Mouse (Mus musculus) forebrain, embryonic 16.5 days (tissue): ENCODE results near the gene Aspdh. TPM values are rescaled to one million over a fixed set of nuclear protein-coding genes. Genes with fewer than 3 reads are reported as not detected.

Experiments used
- ATAC-seq: fragments of 200-750 bp; cut with Nextera tagmentation; 2 replicates; pipeline ENCODE4 v1.8.0; 2017; ENCODE audit warnings: mild to moderate bottlenecking, moderate library complexity
- H3K27ac ChIP-seq: fragments of 300-500 bp; sonication (generic); 2 replicates; pipeline ENCODE4 v1.5.1; 2014; ENCODE audit warnings: low read length, control low read depth
- H3K27me3 ChIP-seq: fragments of 300-500 bp; sonication (generic); replicated peaks from 2 replicates; pipeline ENCODE4 v1.6.1; 2014; ENCODE audit warnings: low read length; ENCODE audit not compliant: control insufficient read depth, insufficient read depth
- H3K36me3 ChIP-seq: fragments of 300-500 bp; sonication (generic); 2 replicates; pipeline ENCODE4 v1.6.1; 2014; ENCODE audit not compliant: control insufficient read depth, insufficient read depth
- H3K4me1 ChIP-seq: fragments of 300-500 bp; sonication (generic); replicated peaks from 2 replicates; pipeline ENCODE4 v1.6.1; 2014; ENCODE audit warnings: low read length; ENCODE audit not compliant: control insufficient read depth, insufficient read depth
- H3K4me2 ChIP-seq: fragments of 300-500 bp; sonication (generic); 2 replicates; pipeline ENCODE4 v1.6.1; 2014; ENCODE audit warnings: mild to moderate bottlenecking, low read length, control low read depth
- H3K4me3 ChIP-seq: fragments of 300-500 bp; sonication (generic); replicated peaks from 2 replicates; pipeline ENCODE4 v1.5.1; 2014; ENCODE audit warnings: mild to moderate bottlenecking, low read length, control low read depth
- H3K9ac ChIP-seq: fragments of 300-500 bp; sonication (generic); replicated peaks from 2 replicates; pipeline ENCODE4 v1.6.1; 2014; ENCODE audit warnings: low read depth, low read length, control low read depth
- H3K9me3 ChIP-seq: fragments of 300-500 bp; sonication (generic); 2 replicates; pipeline ENCODE4 v1.6.1; 2016; ENCODE audit warnings: low read length; ENCODE audit not compliant: control insufficient read depth
- WGBS: fragments of 180-500 bp; shearing (Covaris S2); extraction: QIAGEN DNeasy Blood & Tissue Kit; methylation state at CpG from one replicate; pipeline ENCODE4 v1.1.7; 2014; 5-methylcytosine and 5-hydroxymethylcytosine counted together
- polyA plus RNA-seq: library from polyadenylated mRNA; unstranded; fragments of >200 nt; fragmentation: Nextera tagmentation; extraction: Ambion mirVana; gene quantifications from 2 replicates; pipeline ENCODE4 v1.2.1, GENCODE M21; 2015

The Aspdh gene
- polyA plus RNA-seq, 1 experiment from 2014 or later, result 3.7 TPM

DNA sequence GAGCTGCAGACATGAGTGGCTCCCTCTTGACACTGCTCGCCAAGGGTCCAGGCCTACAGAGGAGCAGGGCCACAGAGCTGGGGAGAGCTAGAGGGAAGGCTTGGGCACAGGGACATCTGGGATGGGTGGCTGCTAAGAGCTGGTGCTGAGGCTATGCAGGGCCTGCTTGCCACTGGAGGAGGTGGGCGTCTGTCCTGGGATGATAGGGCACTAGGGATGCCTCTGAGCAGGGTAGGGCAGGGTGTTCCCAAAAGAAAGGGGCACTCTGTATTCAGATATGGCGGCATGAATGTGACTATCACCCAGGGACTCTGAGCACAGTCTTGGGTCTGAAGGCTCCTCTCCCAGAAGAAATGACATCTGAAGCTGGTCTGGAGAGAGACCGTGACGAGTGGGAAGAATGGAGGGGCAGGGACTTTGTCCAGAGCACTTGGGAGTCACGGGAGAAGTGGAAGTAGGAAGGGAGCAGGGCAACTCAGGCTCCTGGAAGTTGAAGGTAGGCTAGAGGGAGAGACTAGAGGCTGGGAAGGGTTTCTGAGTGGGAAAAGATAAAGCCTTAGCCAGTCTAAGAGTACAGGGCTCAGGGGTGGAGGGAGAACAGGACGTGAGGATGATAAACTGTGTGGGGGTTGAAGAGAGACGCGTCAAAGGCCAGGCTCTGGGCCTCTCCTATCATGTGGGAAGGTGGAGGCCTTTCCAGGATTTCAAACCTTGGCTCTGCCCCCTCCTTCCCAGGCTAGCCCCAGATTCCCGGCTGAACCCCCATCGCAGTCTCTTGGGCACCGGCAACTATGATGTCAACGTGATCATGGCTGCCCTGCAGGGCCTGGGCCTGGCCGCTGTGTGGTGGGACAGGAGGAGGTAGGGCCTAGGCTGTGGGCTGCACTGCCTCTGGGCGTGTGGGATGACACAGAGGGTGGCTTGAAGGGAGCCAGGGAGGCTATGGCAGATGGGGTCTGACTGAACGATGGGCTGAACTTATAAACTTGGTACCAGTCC lies 4.8 kb downstream of the Aspdh start:
- ATAC-seq, result no peak
- H3K27ac ChIP-seq, result no peak overlapping the region; the same call in 1 of the 2 replicates
- H3K9me3 ChIP-seq, result no peaks in the 10 kb centered on the region
- 89% methylated on average over 16 of the region's 16 CpGs for WGBS
- H3K9ac ChIP-seq, result no peak overlapping the region
- H3K27me3 ChIP-seq, result no peaks in the 10 kb centered on the region
- H3K4me3 ChIP-seq, result no peak overlapping the region
- no peaks in the 10 kb centered on the region for H3K36me3 ChIP-seq
- H3K4me1 ChIP-seq, result peaks cover 39% of the 10 kb centered on the region
- no peak overlapping the region for H3K4me2 ChIP-seq

DNA sequence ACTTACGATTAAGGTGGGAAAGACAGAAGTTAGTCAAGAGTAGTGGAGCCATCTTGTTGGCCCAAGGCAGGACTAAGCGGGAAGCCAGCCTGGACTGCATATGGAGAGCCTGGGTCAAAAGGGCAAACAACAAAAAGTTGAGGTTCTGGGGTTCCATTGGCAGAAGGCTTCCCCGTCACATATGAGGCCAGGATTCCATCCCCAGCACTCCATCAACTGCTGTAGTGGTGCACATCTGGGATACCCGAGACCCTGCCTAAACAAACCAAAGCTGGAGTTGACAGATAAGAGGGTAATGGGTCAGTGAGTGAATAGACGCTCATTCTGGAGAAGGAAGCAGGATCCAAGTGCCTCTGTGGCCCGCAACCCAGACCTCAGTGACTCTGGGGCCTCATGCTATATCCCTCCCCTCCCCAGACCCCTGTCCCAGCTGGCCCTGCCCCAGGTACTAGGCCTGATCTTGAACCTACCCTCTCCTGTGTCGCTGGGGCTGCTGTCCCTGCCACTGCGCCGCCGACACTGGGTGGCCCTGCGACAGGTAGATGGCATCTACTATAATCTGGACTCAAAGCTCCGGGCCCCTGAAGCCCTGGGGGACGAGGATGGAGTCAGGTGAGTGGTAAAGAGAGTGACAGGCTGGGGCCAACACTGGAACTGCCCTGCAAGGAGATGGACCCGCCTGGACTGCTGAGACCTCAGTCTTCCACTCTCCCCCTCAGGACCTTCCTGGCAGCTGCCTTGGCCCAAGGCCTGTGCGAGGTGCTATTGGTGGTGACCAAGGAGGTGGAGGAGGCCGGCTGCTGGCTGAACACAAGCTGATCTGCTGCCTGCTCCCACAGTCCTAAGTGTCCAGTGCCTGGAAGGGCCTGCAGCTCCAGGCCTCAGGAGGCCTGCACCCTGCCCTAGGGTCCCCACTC lies 5.8 kb downstream of the Aspdh start:
- H3K4me3 ChIP-seq, result no peak overlapping the region
- no peaks in the 10 kb centered on the region for H3K9me3 ChIP-seq
- no peak for ATAC-seq
- H3K36me3 ChIP-seq, result no peaks in the 10 kb centered on the region
- no peak overlapping the region for H3K27ac ChIP-seq
- WGBS, result 83% methylated on average over 16 of the region's 16 CpGs
- H3K4me2 ChIP-seq, result no peak overlapping the region
- no peaks in the 10 kb centered on the region for H3K27me3 ChIP-seq
- no peak overlapping the region for H3K9ac ChIP-seq
- peaks cover 38% of the 10 kb centered on the region for H3K4me1 ChIP-seq

DNA sequence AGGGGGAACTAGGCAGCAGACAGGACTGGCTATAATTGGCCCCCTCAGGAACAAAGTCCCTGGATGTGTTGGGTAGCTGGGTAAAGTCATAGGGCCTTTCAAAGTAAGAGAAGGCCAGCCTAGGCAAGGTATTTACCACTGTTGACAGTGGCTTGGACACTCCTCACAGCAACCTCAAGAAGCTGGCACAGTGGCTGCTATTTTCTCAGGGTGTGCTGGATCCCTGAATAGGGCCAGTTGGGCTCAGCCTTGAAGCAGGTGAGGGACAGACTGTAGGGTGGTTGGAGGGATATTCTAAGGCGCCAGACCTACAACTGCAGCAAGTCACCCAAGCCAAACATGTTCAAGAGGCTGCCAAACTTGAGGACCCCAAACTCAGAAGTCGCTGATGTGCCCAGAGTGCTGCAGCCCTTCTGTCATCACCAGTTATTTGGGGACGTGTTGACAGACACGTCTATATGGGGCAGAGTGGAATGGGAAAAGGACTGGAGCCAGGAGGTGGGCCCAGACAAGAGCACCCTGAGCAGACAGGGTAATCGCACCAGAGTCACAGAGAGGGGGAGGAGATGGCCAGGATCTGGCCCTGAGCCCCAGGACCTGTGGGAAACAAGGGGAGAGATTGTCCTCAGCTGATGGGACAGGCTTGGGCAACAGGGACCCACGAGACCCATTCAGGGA lies 6.8 kb downstream of the Aspdh start:
- peaks cover 38% of the 10 kb centered on the region for H3K4me1 ChIP-seq
- H3K27ac ChIP-seq, result no peak overlapping the region
- 44% methylated on average over 6 of the region's 6 CpGs for WGBS
- no peak overlapping the region for H3K9ac ChIP-seq
- no peaks in the 10 kb centered on the region for H3K9me3 ChIP-seq
- H3K36me3 ChIP-seq, result no peaks in the 10 kb centered on the region
- no peak overlapping the region for H3K4me3 ChIP-seq
- ATAC-seq, result no peak
- no peak overlapping the region for H3K4me2 ChIP-seq
- no peaks in the 10 kb centered on the region for H3K27me3 ChIP-seq

DNA sequence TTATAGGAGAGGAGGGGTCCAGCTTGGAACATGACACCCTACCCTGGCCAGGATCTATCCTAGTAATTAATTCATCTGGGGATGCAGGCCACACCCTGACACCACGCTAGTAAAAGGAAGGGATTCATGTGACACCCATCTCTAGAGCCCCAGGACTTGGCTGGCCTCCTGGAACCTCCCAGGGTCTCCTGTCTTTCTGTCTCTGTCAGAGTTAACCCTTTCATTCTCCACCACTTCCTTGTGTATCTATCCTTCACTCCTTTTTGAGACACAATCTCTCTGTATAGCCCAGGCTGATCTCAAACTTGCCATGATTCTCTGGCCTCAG lies 7.3 kb downstream of the Aspdh start:
- Histone ChIP-seq H3K36me3 (no peaks in the 10 kb centered on the region), H3K4me1 (peaks cover 36% of the 10 kb centered on the region), H3K4me3 (no peak overlapping the region), H3K27me3 (no peaks in the 10 kb centered on the region), H3K9ac (no peak overlapping the region), H3K4me2 (no peak overlapping the region), H3K27ac (no peak overlapping the region), H3K9me3 (no peaks in the 10 kb centered on the region)
- 27% methylated on average over 1 of the region's 1 CpGs for WGBS
- no peak for ATAC-seq

DNA sequence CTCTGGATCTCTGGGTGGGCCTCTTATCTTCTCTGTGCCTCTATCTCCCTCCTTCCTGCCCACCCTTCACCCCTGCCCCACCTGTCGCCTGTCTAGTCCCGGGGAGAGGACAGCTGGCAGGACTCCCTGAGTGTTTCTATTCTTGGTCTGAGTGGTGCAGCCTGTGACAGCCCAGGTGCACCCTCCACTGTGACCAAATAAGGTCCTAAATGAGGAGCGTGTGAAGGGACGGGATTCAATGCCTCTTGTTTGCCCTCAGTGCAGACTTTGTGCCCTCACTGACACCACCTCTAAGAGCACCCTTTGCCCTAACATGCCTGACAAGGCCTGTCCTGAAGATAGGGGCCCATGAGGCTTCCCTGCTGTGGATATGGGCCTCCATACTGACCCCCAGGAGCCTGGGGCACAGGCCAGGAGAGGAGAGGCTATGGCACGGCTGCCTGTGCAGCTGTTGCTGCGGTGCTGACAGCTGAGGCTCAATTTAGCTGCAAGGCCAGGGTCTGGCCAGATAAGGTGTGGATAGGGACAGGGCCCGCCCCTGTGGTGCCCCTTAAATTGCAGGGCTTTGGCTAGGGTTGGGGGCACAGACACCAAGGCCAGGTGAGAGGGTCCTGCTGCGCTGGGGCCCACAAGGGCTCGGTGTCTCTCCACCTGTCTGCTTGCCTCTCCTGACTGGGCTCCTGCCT lies 7.9 kb downstream of the Aspdh start:
- H3K4me3 ChIP-seq, result no peak overlapping the region
- H3K4me1 ChIP-seq, result peaks cover 34% of the 10 kb centered on the region
- no peaks in the 10 kb centered on the region for H3K9me3 ChIP-seq
- WGBS, result 57% methylated on average over 9 of the region's 9 CpGs
- peaks cover 2% of the 10 kb centered on the region; the same call in 1 of the 2 replicates for H3K27me3 ChIP-seq
- H3K4me2 ChIP-seq, result no peak overlapping the region
- ATAC-seq, result no peak
- no peaks in the 10 kb centered on the region for H3K36me3 ChIP-seq
- H3K27ac ChIP-seq, result no peak overlapping the region
- no peak overlapping the region for H3K9ac ChIP-seq

DNA sequence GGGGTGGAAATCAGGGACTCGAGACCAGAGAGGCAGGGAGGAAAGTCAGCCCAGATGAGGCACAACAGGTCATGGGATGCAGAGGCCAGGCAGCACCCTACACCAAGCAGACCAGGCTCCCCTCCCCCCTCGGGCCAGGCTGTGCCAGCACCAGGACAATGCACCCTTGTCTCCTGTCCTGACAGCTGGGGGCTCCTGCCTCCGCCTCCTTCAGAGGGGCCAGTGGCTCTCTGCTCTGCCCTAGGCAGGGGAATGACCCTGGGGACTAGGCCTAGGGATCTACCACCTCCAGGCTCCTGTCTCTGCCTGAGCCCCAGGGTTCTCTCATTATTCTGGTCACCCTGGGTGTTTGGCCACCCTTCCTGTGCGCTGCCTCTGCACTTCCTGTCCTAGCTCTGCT lies 9.2 kb downstream of the Aspdh start:
- H3K36me3 ChIP-seq, result no peaks in the 10 kb centered on the region
- no peaks in the 10 kb centered on the region for H3K9me3 ChIP-seq
- WGBS, result 4% methylated on average over 4 of the region's 4 CpGs
- H3K4me2 ChIP-seq, result no peak overlapping the region
- no peak overlapping the region; the same call in 1 of the 2 replicates for H3K27ac ChIP-seq
- H3K4me3 ChIP-seq, result no peak overlapping the region
- H3K27me3 ChIP-seq, result peaks cover 2% of the 10 kb centered on the region; the same call in 1 of the 2 replicates
- peak overlapping the region; percentile 42 for H3K9ac ChIP-seq
- ATAC-seq, result peak; percentile 75
- H3K4me1 ChIP-seq, result peaks cover 23% of the 10 kb centered on the region

DNA sequence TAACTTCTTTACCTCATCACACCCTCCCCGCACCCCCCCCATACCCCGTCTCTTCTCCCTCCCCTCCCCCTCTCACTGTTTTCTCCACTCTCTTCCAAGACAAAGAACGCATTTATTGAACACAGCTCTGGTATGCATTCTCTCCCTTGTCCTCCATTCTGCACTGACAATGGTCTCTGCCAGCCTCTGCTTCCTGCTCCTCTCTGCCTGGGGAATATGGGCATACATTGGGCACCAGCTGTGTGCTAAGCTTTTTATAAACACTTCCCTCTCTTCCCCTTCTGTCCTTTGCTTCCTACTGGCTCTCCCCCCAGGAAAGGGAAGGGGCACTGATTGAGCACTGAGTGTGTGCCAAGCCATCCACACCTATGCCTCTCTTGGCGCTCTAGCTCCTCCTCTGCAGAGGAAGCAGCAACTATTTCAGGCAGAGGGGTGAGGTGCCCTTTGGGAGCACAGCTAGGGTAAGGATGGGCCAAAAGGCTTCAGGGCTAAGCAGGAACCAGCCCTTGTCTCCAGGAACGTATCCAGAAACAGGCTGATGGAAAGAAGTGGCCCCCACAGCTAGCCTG lies 9.9 kb downstream of the Aspdh start:
- H3K4me1 ChIP-seq, result peaks cover 20% of the 10 kb centered on the region
- no peak overlapping the region for H3K4me3 ChIP-seq
- H3K36me3 ChIP-seq, result no peaks in the 10 kb centered on the region
- H3K9ac ChIP-seq, result no peak overlapping the region
- H3K27me3 ChIP-seq, result peaks cover 6% of the 10 kb centered on the region; the same call in 1 of the 2 replicates
- no peak overlapping the region for H3K4me2 ChIP-seq
- WGBS, result 32% methylated on average over 5 of the region's 5 CpGs
- no peak overlapping the region for H3K27ac ChIP-seq
- no peak for ATAC-seq
- no peaks in the 10 kb centered on the region for H3K9me3 ChIP-seq

DNA sequence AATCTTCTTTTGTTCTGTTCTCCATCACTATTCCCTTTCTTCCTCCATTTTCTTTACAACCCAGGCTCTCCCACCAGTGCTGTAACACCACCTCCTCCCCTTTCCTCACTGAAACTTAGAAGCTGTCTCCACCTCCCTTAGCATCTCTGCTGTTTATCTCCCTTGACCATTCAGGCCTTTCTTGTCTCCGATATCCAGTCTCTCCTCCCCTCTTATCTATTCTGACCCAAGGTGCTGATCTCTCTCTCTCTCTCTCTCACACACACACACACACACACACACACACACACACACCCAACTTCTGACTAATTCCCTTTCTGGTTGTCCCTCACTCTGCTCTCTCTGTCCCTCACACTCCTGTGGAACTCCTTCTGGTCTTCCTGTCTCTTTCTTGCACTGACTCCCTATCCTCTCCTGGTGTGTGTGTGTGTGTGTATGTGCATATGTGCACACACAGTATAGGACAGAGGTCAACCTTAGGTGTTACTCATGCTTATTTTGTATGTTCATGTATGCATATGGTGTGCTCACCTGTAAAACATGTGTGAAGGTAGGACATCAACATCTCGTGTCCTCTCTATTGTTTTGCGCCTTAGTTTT lies 17.7 kb downstream of the Aspdh start:
- WGBS, result 85% methylated on average over 3 of the region's 3 CpGs
- no peak overlapping the region for H3K27ac ChIP-seq
- H3K36me3 ChIP-seq, result no peaks in the 10 kb centered on the region
- no peaks in the 10 kb centered on the region for H3K9me3 ChIP-seq
- peaks cover 12% of the 10 kb centered on the region; the same call in 1 of the 2 replicates for H3K27me3 ChIP-seq
- H3K4me3 ChIP-seq, result no peak overlapping the region
- H3K9ac ChIP-seq, result no peak overlapping the region
- ATAC-seq, result no peak
- H3K4me1 ChIP-seq, result no peaks in the 10 kb centered on the region
- H3K4me2 ChIP-seq, result no peak overlapping the region
